Mouse (Mus musculus) hindbrain, embryonic 15.5 days (tissue): Measurements from ENCODE around the gene Srgap1. TPM values are rescaled to one million over a fixed set of nuclear protein-coding genes. Genes with fewer than 3 reads are reported as not detected.

Experiments used
- ATAC-seq: fragments of 200-750 bp; cut with Nextera tagmentation; 2 replicates; pipeline ENCODE4 v1.8.0; 2017; ENCODE audit warnings: low read depth, moderate number of reproducible peaks, moderate TSS enrichment; ENCODE audit not compliant: low FRiP score
- H3K27ac ChIP-seq: fragments of 300-500 bp; sonication (generic); replicated peaks from 2 replicates; pipeline ENCODE4 v1.5.1; 2015; ENCODE audit warnings: mild to moderate bottlenecking, inconsistent platforms
- H3K27me3 ChIP-seq: fragments of 300-500 bp; sonication (generic); 2 replicates; pipeline ENCODE4 v1.6.1; 2015; ENCODE audit warnings: control low read depth, inconsistent platforms
- H3K36me3 ChIP-seq: fragments of 300-500 bp; sonication (generic); 2 replicates; pipeline ENCODE4 v1.6.1; 2015; ENCODE audit warnings: control low read depth, inconsistent platforms
- H3K4me1 ChIP-seq: fragments of 300-500 bp; sonication (generic); replicated peaks from 2 replicates; pipeline ENCODE4 v1.6.1; 2015; ENCODE audit warnings: control low read depth, inconsistent platforms
- H3K4me2 ChIP-seq: fragments of 300-500 bp; sonication (generic); 2 replicates; pipeline ENCODE4 v1.6.1; 2015; ENCODE audit warnings: moderate library complexity, mild to moderate bottlenecking, inconsistent platforms
- H3K4me3 ChIP-seq: fragments of 300-500 bp; sonication (generic); 2 replicates; pipeline ENCODE4 v1.5.1; 2015; ENCODE audit warnings: mild to moderate bottlenecking, inconsistent platforms
- H3K9ac ChIP-seq: fragments of 300-500 bp; sonication (generic); 2 replicates; pipeline ENCODE4 v1.6.1; 2015; ENCODE audit warnings: inconsistent platforms
- H3K9me3 ChIP-seq: fragments of 300-500 bp; sonication (generic); 2 replicates; pipeline ENCODE4 v1.6.1; 2016; ENCODE audit warnings: control low read depth, inconsistent platforms
- WGBS: fragments of 180-500 bp; shearing (Covaris S2); methylation state at CpG from one replicate; pipeline ENCODE4 v1.1.7; 2015; 5-methylcytosine and 5-hydroxymethylcytosine counted together
- polyA plus RNA-seq: library from polyadenylated mRNA; unstranded; fragments of >200 nt; fragmentation: Nextera tagmentation; extraction: Ambion mirVana; gene quantifications from 2 replicates; pipeline ENCODE4 v1.2.1, GENCODE M21; 2015

The Srgap1 gene
- polyA plus RNA-seq, 1 experiment from 2014 or later = 38.2 TPM

DNA sequence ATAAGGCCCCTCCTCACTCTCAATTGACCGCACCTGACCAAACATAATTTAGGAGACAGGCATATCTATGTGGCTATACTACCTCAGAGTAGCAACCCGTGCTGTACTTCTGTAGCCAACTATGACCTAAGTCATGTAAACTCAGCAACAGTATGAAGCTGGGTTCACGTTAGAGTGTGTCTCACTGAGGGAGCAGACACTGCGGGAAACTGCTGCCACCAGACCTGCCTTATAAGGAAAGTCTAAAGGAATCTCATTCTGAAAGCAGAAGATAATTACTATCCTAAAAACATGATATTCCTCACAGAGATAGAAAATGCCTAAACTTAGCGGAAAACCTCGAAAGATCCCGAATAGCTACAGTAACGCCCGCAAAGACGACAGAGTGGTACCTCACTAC is 62.2 kb downstream of the Srgap1 start:
- Histone ChIP-seq H3K9me3 (no peaks in the 10 kb centered on the region), H3K27me3 (no peaks in the 10 kb centered on the region), H3K4me3 (no peak overlapping the region), H3K36me3 (no peaks in the 10 kb centered on the region), H3K4me2 (no peak overlapping the region), H3K4me1 (peaks cover 7% of the 10 kb centered on the region), H3K27ac (no peak overlapping the region), H3K9ac (no peak overlapping the region)
- WGBS = 88% methylated on average over 10 of the region's 10 CpGs
- ATAC-seq = no peak

- peaks cover 7% of the 10 kb centered on the region for H3K4me1 ChIP-seq
These were observed 63.0 kb downstream of the Srgap1 start for GRCm38 (mm10) chr10:121983993-121984610.

DNA sequence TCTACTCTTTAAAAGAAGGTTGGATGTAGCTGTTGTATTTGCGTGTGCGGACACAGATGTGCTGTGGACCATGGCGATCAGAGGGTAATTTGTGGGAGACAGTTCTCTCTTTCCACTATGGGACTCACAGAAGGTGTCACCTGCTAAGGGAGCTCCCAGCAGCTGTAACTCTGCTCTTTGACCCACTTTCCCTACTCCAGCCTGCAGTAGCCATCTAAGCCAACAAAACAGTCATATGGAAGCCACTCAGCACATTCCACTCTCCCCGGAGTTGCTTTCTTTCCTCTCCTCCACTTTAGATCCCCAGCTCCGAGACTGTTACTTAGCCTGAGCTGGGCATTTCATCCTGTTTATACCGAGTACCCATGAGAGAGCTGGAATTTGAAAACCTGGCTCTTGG is 71.8 kb downstream of the Srgap1 start:
- Histone ChIP-seq H3K4me1 (peaks cover 49% of the 10 kb centered on the region), H3K9ac (no peak overlapping the region), H3K9me3 (no peaks in the 10 kb centered on the region), H3K27me3 (no peaks in the 10 kb centered on the region), H3K4me3 (no peak overlapping the region), H3K4me2 (no peak overlapping the region), H3K27ac (no peak overlapping the region), H3K36me3 (no peaks in the 10 kb centered on the region)
- 88% methylated on average over 6 of the region's 6 CpGs for WGBS
- ATAC-seq = no peak

More at GRCm38 (mm10) chr10:121983993-121984610, 63.0 kb downstream of the Srgap1 start:
- H3K9ac ChIP-seq = no peak overlapping the region
- H3K27me3 ChIP-seq = no peaks in the 10 kb centered on the region
- no peak overlapping the region for H3K4me2 ChIP-seq
- no peaks in the 10 kb centered on the region for H3K9me3 ChIP-seq
- WGBS = 68% methylated on average over 10 of the region's 10 CpGs
- no peak overlapping the region for H3K27ac ChIP-seq
- ATAC-seq = no peak; the same call in 1 of the 2 replicates
- no peaks in the 10 kb centered on the region for H3K36me3 ChIP-seq
- H3K4me3 ChIP-seq = no peak overlapping the region

- no peak overlapping the region for H3K9ac ChIP-seq
- no peak overlapping the region for H3K27ac ChIP-seq
- WGBS = 66% methylated on average over 4 of the region's 4 CpGs
- H3K4me3 ChIP-seq = no peak overlapping the region
- no peak for ATAC-seq
- H3K4me1 ChIP-seq = peaks cover 53% of the 10 kb centered on the region
- no peak overlapping the region for H3K4me2 ChIP-seq
- no peaks in the 10 kb centered on the region for H3K27me3 ChIP-seq
- H3K36me3 ChIP-seq = no peaks in the 10 kb centered on the region
- H3K9me3 ChIP-seq = no peaks in the 10 kb centered on the region
These were observed 72.5 kb downstream of the Srgap1 start for GRCm38 (mm10) chr10:121974591-121974990.

DNA sequence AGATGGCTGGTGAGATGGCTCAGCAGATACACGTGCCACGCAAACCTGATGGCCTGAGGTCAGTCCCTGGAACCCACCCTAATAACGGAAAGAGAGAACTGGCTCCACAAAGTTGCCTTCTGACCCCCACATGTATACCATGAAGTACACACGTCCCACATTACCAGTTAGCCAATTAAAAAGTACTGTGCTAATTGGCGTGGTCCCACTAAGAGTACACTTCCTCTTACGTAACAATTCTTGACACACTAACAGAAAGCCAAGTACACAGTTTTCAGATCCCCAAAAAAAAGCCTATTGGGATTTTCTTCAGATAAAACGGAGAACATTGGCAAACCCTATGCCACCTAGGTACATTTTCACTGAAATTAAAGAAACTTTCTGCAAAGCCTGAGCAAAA is 73.8 kb downstream of the Srgap1 start:
- Histone ChIP-seq H3K9ac (no peak overlapping the region), H3K36me3 (no peaks in the 10 kb centered on the region), H3K4me3 (no peak overlapping the region), H3K27ac (no peak overlapping the region), H3K4me1 (peaks cover 62% of the 10 kb centered on the region), H3K27me3 (no peaks in the 10 kb centered on the region), H3K4me2 (no peak overlapping the region), H3K9me3 (no peaks in the 10 kb centered on the region)
- WGBS = 91% methylated on average over 7 of the region's 7 CpGs
- no peak for ATAC-seq

- 86% methylated on average over 10 of the region's 10 CpGs for WGBS
- Histone ChIP-seq H3K36me3 (no peaks in the 10 kb centered on the region), H3K9me3 (no peaks in the 10 kb centered on the region), H3K27ac (no peak overlapping the region), H3K27me3 (no peaks in the 10 kb centered on the region), H3K4me1 (peaks cover 69% of the 10 kb centered on the region), H3K4me2 (no peak overlapping the region), H3K9ac (no peak overlapping the region), H3K4me3 (no peak overlapping the region)
- no peak for ATAC-seq
These were observed 74.7 kb downstream of the Srgap1 start for GRCm38 (mm10) chr10:121972249-121972892.

DNA sequence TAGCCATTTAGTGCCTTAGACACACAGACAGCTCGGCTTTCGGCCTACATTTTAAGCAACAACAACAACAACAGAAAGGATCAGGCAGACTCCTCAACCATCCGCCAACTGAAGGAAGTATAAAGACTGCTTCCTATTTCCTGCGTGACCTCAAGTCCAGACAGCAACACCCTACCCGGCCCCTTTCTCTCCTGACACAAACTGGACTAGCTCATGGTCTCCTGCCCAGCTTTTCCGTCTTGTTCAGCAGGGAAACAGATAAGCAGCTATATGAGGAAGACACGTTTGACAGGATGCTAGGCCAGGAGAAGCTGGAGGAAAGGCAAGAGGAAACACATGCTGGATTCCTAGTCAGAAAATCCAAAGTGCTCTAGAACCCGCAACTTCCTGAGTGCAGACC is 75.5 kb downstream of the Srgap1 start:
- Histone ChIP-seq H3K4me1 (peaks cover 68% of the 10 kb centered on the region), H3K4me3 (no peak overlapping the region), H3K9ac (no peak overlapping the region), H3K36me3 (no peaks in the 10 kb centered on the region), H3K27me3 (no peaks in the 10 kb centered on the region), H3K9me3 (no peaks in the 10 kb centered on the region), H3K4me2 (no peak overlapping the region), H3K27ac (peak overlapping the region; percentile 43; the same call in 1 of the 2 replicates)
- WGBS = 60% methylated on average over 8 of the region's 8 CpGs
- no peak for ATAC-seq

- Histone ChIP-seq H3K4me2 (no peak overlapping the region), H3K36me3 (no peaks in the 10 kb centered on the region), H3K9ac (no peak overlapping the region), H3K9me3 (no peaks in the 10 kb centered on the region), H3K4me3 (no peak overlapping the region), H3K4me1 (peaks cover 63% of the 10 kb centered on the region), H3K27me3 (no peaks in the 10 kb centered on the region), H3K27ac (0 out of 2 replicates have a peak overlapping the region, but pooled peaks have one; percentile 43)
- WGBS = 39% methylated on average over 6 of the region's 6 CpGs
- ATAC-seq = no peak
These were observed 76.2 kb downstream of the Srgap1 start for GRCm38 (mm10) chr10:121970912-121971311.

DNA sequence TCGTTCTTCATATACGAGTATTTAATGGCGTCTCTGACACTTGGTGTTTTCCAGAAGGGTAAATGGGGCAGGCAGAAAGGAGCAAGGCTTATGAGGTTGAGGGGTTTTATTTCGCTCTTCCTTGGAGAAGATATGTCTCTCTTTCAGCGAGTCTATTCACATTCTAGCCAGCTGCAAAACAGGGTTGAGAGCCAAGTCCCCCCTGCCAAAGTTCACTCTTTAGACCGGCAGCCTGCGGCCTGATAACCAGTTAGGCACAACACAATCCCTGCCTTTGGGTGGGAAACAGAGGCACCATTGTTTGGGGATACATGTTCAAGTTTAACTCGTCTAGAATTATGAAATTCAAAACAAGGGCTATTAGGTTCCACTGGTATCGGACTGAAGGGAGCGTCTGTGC is 83.0 kb downstream of the Srgap1 start:
- Histone ChIP-seq H3K4me1 (peaks cover 27% of the 10 kb centered on the region), H3K36me3 (no peaks in the 10 kb centered on the region), H3K27ac (no peak overlapping the region), H3K9ac (no peak overlapping the region), H3K4me2 (no peak overlapping the region), H3K4me3 (no peak overlapping the region), H3K9me3 (no peaks in the 10 kb centered on the region), H3K27me3 (no peaks in the 10 kb centered on the region)
- ATAC-seq = no peak
- WGBS = 77% methylated on average over 10 of the region's 10 CpGs

DNA sequence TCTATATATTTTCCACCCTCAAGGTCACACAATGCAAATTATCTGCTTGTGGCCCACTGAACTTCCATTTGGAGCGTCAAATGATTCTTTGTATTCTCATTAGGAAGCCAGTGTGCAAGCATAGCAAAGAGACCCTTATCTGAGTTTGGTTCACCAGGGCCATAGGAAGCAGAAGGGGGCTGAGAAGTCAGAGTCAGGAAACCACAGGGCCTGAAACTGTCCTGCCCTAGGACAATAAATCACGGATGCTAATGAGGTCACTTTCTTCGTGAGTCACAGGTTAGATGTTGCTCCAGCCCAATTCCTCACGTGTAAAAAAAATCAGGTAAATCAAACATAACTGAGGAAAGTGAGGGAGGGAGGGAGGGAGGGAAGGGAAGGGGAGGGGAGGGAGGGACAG is 85.1 kb downstream of the Srgap1 start:
- ATAC-seq = no peak
- Histone ChIP-seq H3K4me2 (no peak overlapping the region), H3K27me3 (no peaks in the 10 kb centered on the region), H3K9me3 (no peaks in the 10 kb centered on the region), H3K27ac (no peak overlapping the region), H3K4me1 (peaks cover 20% of the 10 kb centered on the region; the same call in 1 of the 2 replicates), H3K9ac (no peak overlapping the region), H3K36me3 (no peaks in the 10 kb centered on the region), H3K4me3 (no peak overlapping the region)
- 60% methylated on average over 4 of the region's 4 CpGs for WGBS

DNA sequence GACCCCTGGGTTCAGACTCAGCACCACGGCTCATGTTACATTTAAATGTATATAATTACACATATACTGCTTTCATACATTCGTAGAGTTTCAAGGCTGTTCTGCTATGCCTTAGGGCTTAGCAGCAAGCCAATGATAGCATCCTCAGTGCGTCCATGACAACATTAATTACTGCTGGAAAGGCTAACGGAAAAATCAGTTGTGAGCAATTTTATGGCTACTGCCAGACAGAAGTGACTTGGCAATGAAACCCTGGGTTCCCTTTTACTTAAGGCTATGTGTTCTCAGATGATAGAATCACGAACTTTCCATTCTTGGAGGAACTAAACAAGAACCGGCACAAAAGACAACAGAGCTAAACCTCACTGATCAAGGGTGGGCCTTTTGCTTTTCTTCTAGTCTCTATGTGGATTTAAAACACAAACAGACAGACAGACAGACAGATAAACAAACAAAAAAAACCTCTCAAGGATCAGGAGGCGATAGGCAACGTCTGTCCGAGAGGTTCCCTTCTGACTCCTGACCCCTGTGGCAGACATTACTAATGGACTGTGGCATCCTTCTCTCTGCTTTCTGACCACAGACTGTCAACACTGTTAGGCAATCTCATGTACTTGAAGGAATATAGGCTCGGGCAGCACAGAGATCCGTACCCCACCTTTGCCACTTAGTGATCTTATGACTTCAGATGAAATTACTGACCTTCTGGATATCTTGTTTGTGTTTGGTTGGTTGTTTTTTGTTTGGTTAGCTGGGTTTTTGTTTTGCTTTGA is 85.8 kb downstream of the Srgap1 start:
- H3K4me3 ChIP-seq = no peak overlapping the region
- 50% methylated on average over 11 of the region's 11 CpGs for WGBS
- no peak for ATAC-seq
- peaks cover 27% of the 10 kb centered on the region for H3K4me1 ChIP-seq
- H3K36me3 ChIP-seq = no peaks in the 10 kb centered on the region
- H3K27ac ChIP-seq = 0 out of 2 replicates have a peak overlapping the region, but pooled peaks have one; percentile 36
- H3K9me3 ChIP-seq = no peaks in the 10 kb centered on the region
- no peaks in the 10 kb centered on the region for H3K27me3 ChIP-seq
- H3K4me2 ChIP-seq = no peak overlapping the region
- no peak overlapping the region for H3K9ac ChIP-seq

GRCm38 (mm10) chr10:121958741-121959140 is 88.4 kb downstream of the Srgap1 start:
- Histone ChIP-seq H3K9me3 (no peaks in the 10 kb centered on the region), H3K27ac (no peak overlapping the region), H3K36me3 (no peaks in the 10 kb centered on the region), H3K4me1 (peaks cover 43% of the 10 kb centered on the region), H3K27me3 (no peaks in the 10 kb centered on the region), H3K4me3 (no peak overlapping the region), H3K4me2 (no peak overlapping the region), H3K9ac (no peak overlapping the region)
- no peak for ATAC-seq
- 68% methylated on average over 8 of the region's 8 CpGs for WGBS
